Mouse (Mus musculus) spleen, adult 2 months (tissue): ENCODE measurements around the gene Krtap5-2.
"Not testable (repeated sequence)": the region's sequence is repeated elsewhere in the genome, so short reads cannot be mapped to it uniquely, and the experiment has no call there.

ENCODE experiments used
- CTCF ChIP-seq: fragments of 200-500 bp; IDR thresholded peaks from 2 replicates; pipeline ENCODE4 v1.5.1; 2011; ENCODE audit warnings: mild to moderate bottlenecking, inconsistent platforms; ENCODE audit not compliant: insufficient read depth, insufficient read length, insufficient replicate concordance; ENCODE audit errors: extremely low read depth
- POLR2A ChIP-seq: fragments of 200-500 bp; IDR thresholded peaks from 2 replicates; pipeline ENCODE4 v1.6.1; 2011; ENCODE audit warnings: low read depth, low read length, inconsistent platforms

DNA sequence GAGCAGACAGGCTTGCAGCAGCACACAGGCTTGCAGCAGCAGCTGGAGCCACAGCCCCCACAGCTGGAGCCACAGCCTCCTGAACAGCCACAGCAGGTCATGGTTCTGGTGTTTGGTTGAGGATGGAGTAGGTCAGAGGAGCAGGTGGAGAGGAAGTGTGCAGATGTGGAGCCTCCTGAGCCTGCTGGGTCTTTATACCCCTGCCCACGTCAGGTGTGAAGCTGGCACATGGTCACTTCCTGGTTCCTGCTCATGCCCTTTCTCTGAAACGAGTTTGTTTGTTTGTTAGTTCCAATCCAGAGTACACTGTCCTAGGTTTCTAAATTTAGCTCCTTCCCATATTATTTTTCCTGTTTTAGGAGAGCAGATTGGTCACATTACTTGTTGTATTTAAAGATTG is 18.8 kb downstream of the Krtap5-2 start, which contains the start of gene Gm29735:
- not testable (repeated sequence) for TF ChIP-seq CTCF, POLR2A
